Mouse (Mus musculus) cerebellum, adult (tissue): ENCODE data around the gene Rnf130.
A peak's percentile ranks its signal among the peaks of the same experiment; 100 is the strongest.

Source experiments
- ATAC-seq: cut with Nextera tagmentation; 2 replicates; pipeline ENCODE4 v1.9.2; 2017; ENCODE audit warnings: mild to moderate bottlenecking, moderate library complexity, mixed read lengths; ENCODE audit not compliant: insufficient number of reproducible peaks, low FRiP score, low TSS enrichment

The Rnf130 gene

GRCm38 (mm10) chr11:50130811-50131766 is 105.9 kb downstream of the Rnf130 start, which contains the start of gene Tbc1d9b:
Gene Tbc1d9b, plus strand, starts transcription at chr11:50131396.
- peak; percentile 87 for ATAC-seq

GRCm38 (mm10) chr11:50131801-50132201 is 106.7 kb downstream of the Rnf130 start:
- ATAC-seq = no peak

GRCm38 (mm10) chr11:50132265-50132664 is 107.1 kb downstream of the Rnf130 start:
- no peak for ATAC-seq

GRCm38 (mm10) chr11:50134136-50134859 is 109.2 kb downstream of the Rnf130 start:
- ATAC-seq = no peak

- peak; percentile 76; the same call in 1 of the 2 replicates for ATAC-seq
Measured at GRCm38 (mm10) chr11:50138206-50138822, 113.2 kb downstream of the Rnf130 start.

- ATAC-seq = no peak
Measured at GRCm38 (mm10) chr11:50139571-50139970, 114.4 kb downstream of the Rnf130 start.

GRCm38 (mm10) chr11:50145529-50145928 is 120.4 kb downstream of the Rnf130 start:
- ATAC-seq = peak; percentile 73; the same call in 1 of the 2 replicates

GRCm38 (mm10) chr11:50146121-50146520 is 121.0 kb downstream of the Rnf130 start:
- no peak for ATAC-seq

GRCm38 (mm10) chr11:50147267-50147957 is 122.3 kb downstream of the Rnf130 start:
- ATAC-seq = no peak

GRCm38 (mm10) chr11:50147958-50148476 is 122.9 kb downstream of the Rnf130 start:
- no peak for ATAC-seq

- no peak for ATAC-seq
Measured at GRCm38 (mm10) chr11:50149200-50149599, 124.1 kb downstream of the Rnf130 start.

GRCm38 (mm10) chr11:50149603-50150150 is 124.5 kb downstream of the Rnf130 start:
- ATAC-seq = no peak

GRCm38 (mm10) chr11:50151374-50151773 is 126.2 kb downstream of the Rnf130 start:
- no peak for ATAC-seq

- no peak for ATAC-seq
Measured at GRCm38 (mm10) chr11:50154166-50154565, 129.0 kb downstream of the Rnf130 start.
